Mouse (Mus musculus): ENCODE measurements around the gene Stt3a. TPM values are rescaled to one million over a fixed set of nuclear protein-coding genes. Genes with fewer than 3 reads are reported as not detected.
A peak's percentile ranks its signal among the peaks of the same experiment; 100 is the strongest.

Stt3a gene
- polyA plus RNA-seq, 1 experiment from 2014 or later, result 293 TPM

- no peak overlapping the region for H3K9ac ChIP-seq
- no peak overlapping the region for H3K27ac ChIP-seq
- no peak overlapping the region for H3K4me2 ChIP-seq (replicated peaks)
- ATAC-seq (ENCODE audit: low FRiP score, low read depth), result no peak
- H3K9me3 ChIP-seq, result no peaks in the 10 kb centered on the region
- no peaks in the 10 kb centered on the region for H3K27me3 ChIP-seq
- 80% methylated on average over 2 of the region's 2 CpGs for WGBS
- H3K4me1 ChIP-seq, result peaks cover 15% of the 10 kb centered on the region
- peaks cover 34% of the 10 kb centered on the region for H3K36me3 ChIP-seq
- no peak overlapping the region for H3K4me3 ChIP-seq
These were observed 27.0 kb upstream of the Stt3a start for GRCm38 (mm10) chr9:36794487-36794886.

- Histone ChIP-seq H3K9me3 (no peaks in the 10 kb centered on the region), H3K36me3 (peaks cover 55% of the 10 kb centered on the region), H3K27me3 (no peaks in the 10 kb centered on the region), H3K4me1 (peaks cover 15% of the 10 kb centered on the region), H3K27ac (no peak overlapping the region), H3K9ac (no peak overlapping the region), H3K4me2 (replicated peaks) (no peak overlapping the region), H3K4me3 (no peak overlapping the region)
- ATAC-seq (ENCODE audit: low FRiP score, low read depth), result no peak
- 92% methylated on average over 3 of the region's 3 CpGs for WGBS
These were observed 24.7 kb upstream of the Stt3a start for GRCm38 (mm10) chr9:36792191-36792590.

- Histone ChIP-seq H3K4me2 (replicated peaks) (no peak overlapping the region), H3K9me3 (no peaks in the 10 kb centered on the region), H3K4me3 (no peak overlapping the region), H3K36me3 (peaks cover 90% of the 10 kb centered on the region), H3K27ac (no peak overlapping the region), H3K27me3 (no peaks in the 10 kb centered on the region), H3K9ac (no peak overlapping the region), H3K4me1 (no peaks in the 10 kb centered on the region)
- ATAC-seq (ENCODE audit: low FRiP score, low read depth), result no peak
- 83% methylated on average over 2 of the region's 2 CpGs for WGBS
These were observed 16.4 kb upstream of the Stt3a start for GRCm38 (mm10) chr9:36783921-36784320.

- H3K4me1 ChIP-seq, result peaks cover 13% of the 10 kb centered on the region
- WGBS, result 80% methylated on average over 1 of the region's 1 CpGs
- peak overlapping the region; percentile 100; the same call in 1 of the 2 replicates for H3K4me3 ChIP-seq
- peak overlapping the region; percentile 80 for H3K4me2 ChIP-seq (replicated peaks)
- H3K27me3 ChIP-seq, result no peaks in the 10 kb centered on the region
- ATAC-seq (ENCODE audit: low FRiP score, low read depth), result no peak
- H3K36me3 ChIP-seq, result peaks cover 8% of the 10 kb centered on the region
- H3K9me3 ChIP-seq, result no peaks in the 10 kb centered on the region
- no peak overlapping the region for H3K27ac ChIP-seq
- H3K9ac ChIP-seq, result no peak overlapping the region
These were observed 1.6 kb upstream of the Stt3a start for GRCm38 (mm10) chr9:36769048-36769413.

DNA sequence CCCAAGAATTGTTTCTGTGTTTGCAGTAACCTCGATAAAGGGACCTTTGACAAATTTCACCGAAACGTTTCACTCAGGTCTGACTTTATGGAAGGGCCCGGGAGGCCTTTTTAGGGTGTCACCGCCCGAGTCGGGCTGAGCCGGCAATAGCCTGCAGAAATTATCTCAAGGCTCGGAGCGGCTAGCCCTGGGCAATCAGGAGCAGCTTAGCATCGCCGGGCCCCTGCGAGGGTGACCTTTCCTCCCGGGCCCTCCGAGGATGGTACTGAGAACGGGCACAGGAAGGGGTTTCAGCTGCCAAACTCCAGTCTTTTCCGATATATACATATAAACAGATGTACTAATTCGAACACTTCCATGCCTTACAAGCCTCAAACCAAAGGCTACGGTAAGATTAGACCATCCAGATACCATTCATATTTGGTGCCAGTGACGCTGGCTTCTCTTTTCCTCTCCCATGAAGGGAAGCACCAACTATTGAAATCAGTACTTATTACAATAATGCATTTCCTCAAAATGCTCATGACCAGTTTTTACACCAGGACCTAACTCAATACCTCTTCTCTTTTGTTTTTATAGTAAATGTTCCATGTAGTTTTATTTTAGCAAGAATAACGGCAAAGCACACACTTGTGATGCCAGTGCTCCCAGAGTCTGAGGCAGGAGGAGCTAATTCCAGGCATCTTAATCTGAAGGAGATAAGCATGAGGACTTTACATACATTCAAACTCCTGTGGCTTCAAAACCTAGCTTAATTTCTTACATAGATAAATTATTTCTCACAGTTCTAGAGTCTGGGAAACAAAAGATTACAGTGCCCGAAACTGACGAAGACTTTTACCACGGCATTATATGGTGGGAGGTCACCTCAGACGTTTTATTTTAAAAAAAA lies 923 bp upstream of the Stt3a start:
- Histone ChIP-seq H3K27ac (peak overlapping the region; percentile 93), H3K9me3 (no peaks in the 10 kb centered on the region), H3K27me3 (no peaks in the 10 kb centered on the region), H3K36me3 (peaks cover 12% of the 10 kb centered on the region), H3K4me2 (replicated peaks) (peak overlapping the region; percentile 80), H3K4me1 (peaks cover 13% of the 10 kb centered on the region), H3K4me3 (peak overlapping the region; percentile 100), H3K9ac (peak overlapping the region; percentile 88)
- ATAC-seq (ENCODE audit: low FRiP score, low read depth), result peak; percentile 9; the same call in 1 of the 2 replicates
- 13% methylated on average over 25 of the region's 25 CpGs for WGBS

DNA sequence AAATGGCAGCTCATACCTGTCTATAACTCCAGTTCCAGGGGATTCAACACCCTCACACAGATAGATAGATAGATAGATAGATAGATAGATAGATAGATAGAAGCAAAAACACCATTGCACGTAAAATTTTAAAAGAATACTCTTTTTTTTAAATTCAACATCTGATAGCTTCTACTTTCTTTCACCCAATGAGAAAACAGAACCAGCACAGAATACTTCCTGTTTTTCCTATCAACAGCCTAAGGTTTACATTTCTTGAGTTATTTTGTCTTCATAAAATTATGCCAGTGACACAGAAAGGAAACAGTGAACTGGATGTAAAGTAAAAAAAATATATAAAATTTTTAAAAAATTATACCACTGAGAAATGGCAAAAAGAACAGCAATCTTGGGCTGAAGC lies 3.1 kb downstream of the Stt3a start:
- Histone ChIP-seq H3K4me3 (no peak overlapping the region), H3K9ac (no peak overlapping the region), H3K27me3 (no peaks in the 10 kb centered on the region), H3K4me2 (replicated peaks) (no peak overlapping the region), H3K36me3 (peaks cover 40% of the 10 kb centered on the region), H3K9me3 (no peaks in the 10 kb centered on the region), H3K4me1 (peaks cover 13% of the 10 kb centered on the region), H3K27ac (no peak overlapping the region)
- no peak for ATAC-seq (ENCODE audit: low FRiP score, low read depth)
- WGBS, result 93% methylated on average over 1 of the region's 1 CpGs

- ATAC-seq (ENCODE audit: low FRiP score, low read depth), result no peak
- H3K36me3 ChIP-seq, result peaks cover 35% of the 10 kb centered on the region
- WGBS, result 5% methylated on average over 12 of the region's 12 CpGs
- H3K9ac ChIP-seq, result peak within 1 kb of the TSS; percentile 81
- no peaks in the 10 kb centered on the region for H3K9me3 ChIP-seq
- peaks cover 17% of the 10 kb centered on the region for H3K4me1 ChIP-seq
- peak within 1 kb of the TSS; percentile 83 for H3K4me2 ChIP-seq (replicated peaks)
- peak within 1 kb of the TSS; percentile 93 for H3K27ac ChIP-seq
- peak within 1 kb of the TSS; percentile 72 for H3K4me3 ChIP-seq
- H3K27me3 ChIP-seq, result no peaks in the 10 kb centered on the region
These were observed 40.3 kb downstream of the Stt3a start, which contains the start of gene Chek1 for GRCm38 (mm10) chr9:36727034-36727755. Gene Chek1, minus strand, starts transcription at chr9:36727065.

- H3K27me3 ChIP-seq, result no peaks in the 10 kb centered on the region
These were observed 41.1 kb downstream of the Stt3a start for GRCm38 (mm10) chr9:36726131-36727033.

GRCm38 (mm10) chr9:36716624-36717023 lies 50.9 kb downstream of the Stt3a start:
- Histone ChIP-seq H3K4me1 (no peaks in the 10 kb centered on the region), H3K27me3 (no peaks in the 10 kb centered on the region), H3K36me3 (peaks cover 47% of the 10 kb centered on the region), H3K4me3 (no peak overlapping the region), H3K27ac (no peak overlapping the region), H3K4me2 (replicated peaks) (no peak overlapping the region), H3K9ac (no peak overlapping the region), H3K9me3 (no peaks in the 10 kb centered on the region)
- WGBS, result 75% methylated on average over 3 of the region's 3 CpGs
- ATAC-seq (ENCODE audit: low FRiP score, low read depth), result no peak

More at GRCm38 (mm10) chr9:36726131-36727033, 41.1 kb downstream of the Stt3a start:
- peak overlapping the region; percentile 81 for H3K9ac ChIP-seq
- WGBS, result under 1% methylated on average over 52 of the region's 53 CpGs
- H3K4me1 ChIP-seq, result peaks cover 17% of the 10 kb centered on the region
- H3K27ac ChIP-seq, result peak overlapping the region; percentile 93
- H3K4me3 ChIP-seq, result peak overlapping the region; percentile 72
- H3K9me3 ChIP-seq, result no peaks in the 10 kb centered on the region
- peak overlapping the region; percentile 83 for H3K4me2 ChIP-seq (replicated peaks)
- peak; percentile 95 for ATAC-seq (ENCODE audit: low FRiP score, low read depth)
- peaks cover 37% of the 10 kb centered on the region for H3K36me3 ChIP-seq

GRCm38 (mm10) chr9:36707304-36707703 lies 60.2 kb downstream of the Stt3a start:
- Histone ChIP-seq H3K36me3 (peaks cover 33% of the 10 kb centered on the region), H3K9ac (no peak overlapping the region), H3K27ac (no peak overlapping the region), H3K4me2 (replicated peaks) (no peak overlapping the region), H3K27me3 (no peaks in the 10 kb centered on the region), H3K4me3 (no peak overlapping the region), H3K9me3 (no peaks in the 10 kb centered on the region), H3K4me1 (no peaks in the 10 kb centered on the region)
- WGBS, result 97% methylated on average over 6 of the region's 6 CpGs
- no peak for ATAC-seq (ENCODE audit: low FRiP score, low read depth)

- Histone ChIP-seq H3K9ac (no peak overlapping the region), H3K27ac (no peak overlapping the region), H3K27me3 (no peaks in the 10 kb centered on the region), H3K36me3 (peaks cover 27% of the 10 kb centered on the region), H3K4me2 (replicated peaks) (no peak overlapping the region), H3K9me3 (no peaks in the 10 kb centered on the region), H3K4me1 (no peaks in the 10 kb centered on the region), H3K4me3 (no peak overlapping the region)
- ATAC-seq (ENCODE audit: low FRiP score, low read depth), result no peak
- WGBS, result 88% methylated on average over 3 of the region's 3 CpGs
These were observed 61.6 kb downstream of the Stt3a start for GRCm38 (mm10) chr9:36705923-36706322.
